Mouse (Mus musculus) kidney, adult 2 months (tissue): ENCODE measurements around the gene Prelid1.

Experiments used
- CTCF ChIP-seq: fragments of 200-500 bp; conservative IDR thresholded peaks from 2 replicates; pipeline ENCODE4 v1.5.1; 2011; ENCODE audit warnings: low read depth, mild to moderate bottlenecking, control low read depth, low read length, moderate library complexity, mixed read lengths; ENCODE audit not compliant: insufficient read depth, insufficient read length
- POLR2A ChIP-seq: fragments of 200-500 bp; IDR thresholded peaks from one replicate; pipeline ENCODE4 v1.6.1; 2011; ENCODE audit warnings: low read depth, low read length, control low read depth

DNA sequence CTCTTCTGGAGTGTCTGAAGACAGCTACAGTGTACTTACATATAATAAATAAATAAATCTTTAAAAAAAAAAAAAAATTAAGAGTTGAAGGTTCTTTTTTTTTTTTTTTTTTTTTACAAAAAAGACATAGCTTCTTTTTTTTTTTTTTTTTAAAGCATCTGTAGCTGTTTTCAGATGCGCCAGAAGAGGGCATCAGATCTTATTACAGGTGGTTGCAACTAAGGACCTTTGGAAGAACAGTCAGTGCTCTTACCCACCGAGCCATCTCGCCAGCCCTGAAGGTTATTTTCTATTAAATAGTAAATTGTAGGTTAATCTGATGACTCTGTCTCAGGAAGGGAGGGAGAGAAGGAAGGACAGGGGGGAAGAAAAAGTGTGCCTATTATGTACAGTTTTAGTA, 31.4 kb upstream of the Prelid1 start:
- no peak for TF ChIP-seq CTCF
- no peak for TF ChIP-seq POLR2A
